Mouse (Mus musculus) midbrain, embryonic 10.5 days (tissue): Measurements from ENCODE around the gene Zfyve9. TPM values are rescaled to one million over a fixed set of nuclear protein-coding genes. Genes with fewer than 3 reads are reported as not detected.
"Not testable (repeated sequence)": the region's sequence is repeated elsewhere in the genome, so short reads cannot be mapped to it uniquely, and the experiment has no call there.

Experiments
- DNase-seq: peaks from one replicate; pipeline ENCODE4 v3.0.0-alpha.2; 2017; ENCODE audit warnings: low spot score
- H3K27ac ChIP-seq: fragments of 300-500 bp; sonication (generic); replicated peaks from 2 replicates; pipeline ENCODE4 v1.5.1; 2016; ENCODE audit warnings: mild to moderate bottlenecking
- H3K27me3 ChIP-seq: fragments of 300-500 bp; sonication (generic); 2 replicates; pipeline ENCODE4 v1.6.1; 2016; ENCODE audit warnings: low read depth, mild to moderate bottlenecking; ENCODE audit not compliant: poor library complexity, severe bottlenecking
- H3K36me3 ChIP-seq: fragments of 300-500 bp; sonication (generic); 2 replicates; pipeline ENCODE4 v1.6.1; 2016; ENCODE audit warnings: mild to moderate bottlenecking, moderate library complexity
- H3K4me1 ChIP-seq: fragments of 300-500 bp; sonication (generic); 2 replicates; pipeline ENCODE4 v1.6.1; 2016
- H3K4me3 ChIP-seq: fragments of 300-500 bp; sonication (generic); 2 replicates; pipeline ENCODE4 v1.5.1; 2016; ENCODE audit warnings: mild to moderate bottlenecking, moderate library complexity
- H3K9me3 ChIP-seq: fragments of 300-500 bp; sonication (generic); replicated peaks from 2 replicates; pipeline ENCODE4 v1.6.1; 2016; ENCODE audit warnings: mild to moderate bottlenecking
- WGBS: fragments of 180-500 bp; shearing (Covaris S2); methylation state at CpG from one replicate; pipeline ENCODE4 v1.1.7; 2016; 5-methylcytosine and 5-hydroxymethylcytosine counted together
- polyA plus RNA-seq: library from polyadenylated mRNA; unstranded; fragments of >200 nt; fragmentation: Nextera tagmentation; extraction: Ambion mirVana; gene quantifications from 2 replicates; pipeline ENCODE4 v1.2.1, GENCODE M21; 2016

The Zfyve9 gene
- polyA plus RNA-seq, 1 experiment from 2014 or later, result 3.9 TPM

DNA sequence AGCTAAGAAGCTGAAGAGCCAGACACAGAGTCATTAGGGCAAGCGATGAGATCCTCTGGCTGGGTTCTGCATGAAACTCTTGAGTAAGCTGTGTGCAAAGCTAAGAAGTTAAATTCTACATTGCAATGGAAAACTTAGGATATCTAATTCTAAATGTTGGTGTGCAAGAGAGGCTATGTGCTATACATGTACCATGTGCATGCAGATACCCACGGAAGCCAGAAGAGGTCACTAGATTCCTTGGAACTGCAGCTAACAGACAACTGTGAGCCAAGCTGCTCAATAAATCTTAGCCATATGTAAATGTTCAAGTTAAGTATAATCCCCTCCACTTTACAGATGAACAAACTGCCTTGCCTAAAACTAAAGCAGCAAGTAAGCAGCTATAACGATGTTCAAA, 83.7 kb downstream of the Zfyve9 start:
- 61% methylated on average over 3 of the region's 3 CpGs for WGBS
- H3K4me1 ChIP-seq, result no peaks in the 10 kb centered on the region
- H3K36me3 ChIP-seq, result peaks cover 4% of the 10 kb centered on the region
- no peak for DNase-seq
- no peak overlapping the region for H3K27ac ChIP-seq
- H3K9me3 ChIP-seq, result no peaks in the 10 kb centered on the region
- H3K4me3 ChIP-seq, result no peak overlapping the region
- H3K27me3 ChIP-seq, result no peaks in the 10 kb centered on the region

DNA sequence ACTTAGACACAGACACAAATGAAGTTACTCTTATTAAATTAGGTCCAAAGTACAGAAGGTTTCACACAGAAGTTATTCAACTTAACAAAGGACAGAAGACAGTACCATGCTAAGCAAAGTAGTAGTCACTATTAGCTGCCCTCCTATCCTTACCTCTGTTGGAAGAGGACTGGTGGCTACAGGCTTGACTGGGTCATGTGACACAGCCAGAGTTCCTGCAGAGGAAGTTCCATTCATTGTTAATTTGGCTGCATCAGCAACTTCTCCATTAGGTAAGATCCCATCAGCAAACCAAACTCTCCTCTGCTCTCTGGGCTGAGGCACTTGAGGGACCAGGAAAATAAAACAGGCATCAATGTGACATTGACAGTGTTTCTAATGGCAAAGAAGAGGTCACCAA, 89.1 kb downstream of the Zfyve9 start:
- Histone ChIP-seq H3K27me3 (no peaks in the 10 kb centered on the region), H3K9me3 (no peaks in the 10 kb centered on the region; the same call in 1 of the 2 replicates)

DNA sequence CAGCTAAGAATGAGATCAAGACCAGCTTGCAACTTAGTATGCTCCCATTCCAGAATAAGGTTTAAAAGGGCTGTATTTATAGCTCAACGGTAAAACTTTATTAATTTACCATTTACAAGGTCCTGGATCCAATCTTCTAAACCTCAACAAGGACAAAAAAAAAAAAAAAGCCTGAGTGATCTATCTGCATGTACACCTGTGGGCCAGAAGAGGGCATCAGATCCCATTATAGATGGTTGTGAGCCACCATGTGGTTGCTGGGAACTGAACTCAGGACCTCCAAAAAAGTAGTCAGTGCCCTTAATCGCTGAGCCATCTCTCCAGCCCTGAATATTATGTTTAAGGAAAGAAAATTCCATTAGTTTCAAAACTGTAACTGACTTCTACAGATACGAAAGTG, 90.1 kb downstream of the Zfyve9 start:
- Histone ChIP-seq H3K36me3 (peaks cover 46% of the 10 kb centered on the region), H3K27ac (no peak overlapping the region), H3K4me1 (no peaks in the 10 kb centered on the region), H3K27me3 (no peaks in the 10 kb centered on the region), H3K9me3 (no peaks in the 10 kb centered on the region; the same call in 1 of the 2 replicates), H3K4me3 (no peak overlapping the region)
- 90% methylated on average over 3 of the region's 3 CpGs for WGBS
- DNase-seq, result no peak

More for the DNA sequence above, 89.1 kb downstream of the Zfyve9 start:
- H3K4me3 ChIP-seq, result no peak overlapping the region
- no peak overlapping the region for H3K27ac ChIP-seq
- DNase-seq, result no peak
- H3K4me1 ChIP-seq, result no peaks in the 10 kb centered on the region
- H3K36me3 ChIP-seq, result peaks cover 44% of the 10 kb centered on the region

DNA sequence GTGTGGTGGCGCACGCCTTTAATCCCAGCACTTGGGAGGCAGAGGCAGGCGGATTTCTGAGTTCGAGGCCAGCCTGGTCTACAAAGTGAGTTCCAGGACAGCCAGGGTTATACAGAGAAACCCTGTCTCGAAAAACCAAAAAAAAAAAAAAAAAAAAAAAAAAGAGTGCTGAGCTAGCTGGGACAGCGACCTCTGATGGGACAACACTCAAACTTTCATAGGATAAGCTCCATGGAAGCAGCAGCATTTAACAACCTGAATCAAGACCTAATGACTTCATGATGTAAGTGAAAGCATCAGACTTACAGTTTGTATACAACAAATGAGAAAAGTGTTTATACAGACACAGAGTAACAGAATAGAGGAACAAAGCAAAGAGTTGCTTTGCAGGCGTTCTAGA, 93.5 kb downstream of the Zfyve9 start:
- H3K36me3 ChIP-seq, result peaks cover 52% of the 10 kb centered on the region
- H3K4me3 ChIP-seq, result not testable (repeated sequence)
- 89% methylated on average over 6 of the region's 7 CpGs for WGBS

DNA sequence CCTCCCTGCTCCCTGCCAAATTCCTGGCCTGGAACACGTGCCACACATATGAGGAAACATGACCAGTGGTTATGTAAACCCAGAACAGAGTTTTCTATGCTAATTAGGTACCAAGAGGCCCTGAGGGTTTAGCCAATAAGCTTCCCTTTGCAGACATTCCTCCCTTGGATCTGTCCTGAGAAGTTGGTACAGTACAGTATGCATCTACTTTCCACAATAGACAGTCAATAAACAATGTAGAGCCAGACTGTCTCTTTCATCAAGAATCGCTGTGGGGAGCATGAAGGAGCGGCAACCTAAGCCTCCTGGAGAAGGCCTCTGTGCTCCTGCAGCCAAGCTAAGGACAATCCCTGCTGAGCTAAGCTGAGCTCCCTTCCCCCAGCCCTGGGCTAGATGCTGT, 94.4 kb downstream of the Zfyve9 start:
- H3K27me3 ChIP-seq, result no peaks in the 10 kb centered on the region
- WGBS, result 64% methylated on average over 3 of the region's 3 CpGs
- peaks cover 52% of the 10 kb centered on the region for H3K36me3 ChIP-seq

More for the DNA sequence above, 93.5 kb downstream of the Zfyve9 start:
- not testable (repeated sequence) for H3K27me3 ChIP-seq, H3K9me3 ChIP-seq, H3K4me1 ChIP-seq, H3K27ac ChIP-seq, DNase-seq

DNA sequence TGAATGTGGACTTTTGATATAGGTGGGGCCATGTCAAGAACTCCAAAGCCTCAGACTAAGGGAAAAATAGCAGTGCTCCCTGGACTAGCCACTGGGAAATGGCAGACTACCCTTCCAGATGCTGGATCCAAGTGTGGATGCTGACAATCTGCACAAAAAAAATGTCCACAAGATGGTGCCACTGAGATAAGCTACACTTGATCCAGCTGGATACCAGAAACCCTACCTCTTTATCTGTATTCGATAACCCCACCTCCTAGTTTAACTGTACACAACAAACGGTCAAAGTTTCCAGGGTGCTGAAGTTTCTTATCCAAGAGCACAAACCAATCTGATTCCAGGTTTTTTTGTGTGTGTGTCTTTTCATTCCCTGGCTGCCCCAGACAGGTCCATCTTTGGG, 116.2 kb downstream of the Zfyve9 start:
- WGBS, result 87% methylated on average over 2 of the region's 2 CpGs
- Histone ChIP-seq H3K36me3 (peaks cover 25% of the 10 kb centered on the region), H3K4me3 (no peak overlapping the region), H3K27ac (no peak overlapping the region), H3K27me3 (no peaks in the 10 kb centered on the region), H3K9me3 (no peaks in the 10 kb centered on the region), H3K4me1 (no peaks in the 10 kb centered on the region)
- DNase-seq, result no peak

More for the DNA sequence above, 94.4 kb downstream of the Zfyve9 start:
- no peak overlapping the region for H3K4me3 ChIP-seq
- H3K4me1 ChIP-seq, result no peaks in the 10 kb centered on the region
- H3K27ac ChIP-seq, result no peak overlapping the region
- no peak for DNase-seq
- H3K9me3 ChIP-seq, result no peaks in the 10 kb centered on the region; the same call in 1 of the 2 replicates

DNA sequence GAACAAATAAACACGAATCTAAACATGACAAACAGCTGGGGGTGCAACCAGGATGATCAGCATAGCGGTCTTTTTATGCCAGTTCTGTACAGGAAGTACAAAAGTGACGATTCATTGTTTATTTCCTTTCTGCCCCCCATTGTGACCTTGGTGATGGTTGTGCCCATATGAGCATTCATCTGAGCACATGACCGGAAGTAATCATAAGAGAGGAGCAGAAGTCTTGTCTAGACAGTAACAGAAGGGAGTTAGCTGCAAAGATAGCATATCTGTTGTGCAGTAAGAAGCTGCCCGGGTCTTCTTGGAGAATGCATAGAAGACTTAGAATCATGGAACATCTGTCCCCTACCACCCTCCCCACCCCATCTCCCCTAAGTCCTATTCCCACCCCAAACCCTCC, 141.8 kb downstream of the Zfyve9 start:
- H3K27me3 ChIP-seq, result no peaks in the 10 kb centered on the region
- no peak overlapping the region for H3K4me3 ChIP-seq
- H3K4me1 ChIP-seq, result peaks cover 8% of the 10 kb centered on the region
- H3K27ac ChIP-seq, result no peak overlapping the region
- no peaks in the 10 kb centered on the region for H3K9me3 ChIP-seq
- WGBS, result 85% methylated on average over 5 of the region's 5 CpGs
- H3K36me3 ChIP-seq, result peaks cover 84% of the 10 kb centered on the region
- DNase-seq, result no peak

DNA sequence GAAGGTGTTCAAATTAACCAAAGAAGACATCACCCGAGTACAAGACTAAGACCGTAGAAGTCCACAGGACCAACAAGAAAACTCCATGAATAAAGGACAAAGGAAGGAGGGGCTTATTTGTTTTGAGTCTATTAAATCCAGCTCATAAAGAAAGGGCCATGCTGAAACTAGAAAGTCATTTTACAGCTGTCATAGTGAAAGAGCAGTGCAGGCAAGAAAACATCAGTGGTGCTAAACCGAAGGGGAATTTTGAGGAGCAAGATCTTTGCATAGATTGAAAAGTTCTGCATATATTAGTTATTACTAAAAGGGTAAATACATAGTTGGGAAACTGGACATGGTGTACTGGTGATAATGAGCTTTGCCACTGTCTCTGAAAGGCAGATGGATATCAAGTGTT, 142.9 kb downstream of the Zfyve9 start:
- peaks cover 86% of the 10 kb centered on the region for H3K36me3 ChIP-seq
- WGBS, result 86% methylated on average over 3 of the region's 3 CpGs

DNA sequence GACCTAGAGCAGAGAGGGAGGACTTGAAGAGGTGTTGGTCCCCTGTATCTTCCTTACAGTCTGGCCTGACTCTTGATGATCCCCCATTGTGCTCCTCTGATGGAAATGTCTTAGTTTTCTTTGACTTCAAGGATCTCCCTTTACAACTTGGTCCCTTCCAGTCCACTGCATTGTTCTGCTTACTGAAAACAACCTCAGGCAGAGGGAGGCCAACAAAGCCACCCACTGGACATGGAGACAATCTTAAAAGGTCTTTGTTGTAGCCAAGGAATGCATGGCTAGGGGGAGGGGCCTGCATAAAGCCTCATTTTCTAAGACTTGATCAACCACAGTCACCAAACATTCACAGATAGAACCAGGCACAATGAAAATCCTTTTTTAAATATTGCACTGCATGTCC, 145.5 kb downstream of the Zfyve9 start:
- Histone ChIP-seq H3K4me3 (no peak overlapping the region), H3K27ac (peak overlapping the region; percentile 68), H3K4me1 (peaks cover 8% of the 10 kb centered on the region), H3K27me3 (no peaks in the 10 kb centered on the region), H3K36me3 (peaks cover 88% of the 10 kb centered on the region), H3K9me3 (no peaks in the 10 kb centered on the region)
- DNase-seq, result no peak

More for the DNA sequence above, 142.9 kb downstream of the Zfyve9 start:
- Histone ChIP-seq H3K27me3 (no peaks in the 10 kb centered on the region), H3K9me3 (no peaks in the 10 kb centered on the region), H3K27ac (no peak overlapping the region), H3K4me1 (peaks cover 8% of the 10 kb centered on the region), H3K4me3 (no peak overlapping the region)
- DNase-seq, result no peak

DNA sequence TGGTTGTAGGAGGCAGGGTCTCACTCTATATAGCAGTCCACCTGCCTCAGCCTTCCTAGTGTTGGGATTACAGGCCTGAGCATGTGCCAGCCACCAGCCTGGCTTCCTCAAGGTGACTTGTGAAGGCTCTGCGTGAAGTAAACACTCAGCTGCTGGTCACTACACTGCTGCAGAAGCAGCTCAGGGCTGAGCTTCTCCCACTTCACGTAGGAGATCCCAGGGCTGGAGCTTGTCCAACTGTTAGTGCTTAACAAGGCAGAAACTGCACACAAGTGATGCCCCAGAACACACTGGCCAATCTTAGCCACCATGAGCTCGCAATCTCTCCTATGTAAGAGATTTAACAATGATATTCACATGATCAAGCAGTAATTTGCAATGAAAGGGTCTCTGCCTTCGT, 145.9 kb downstream of the Zfyve9 start:
- Histone ChIP-seq H3K27me3 (no peaks in the 10 kb centered on the region), H3K27ac (peak overlapping the region; percentile 68), H3K4me3 (no peak overlapping the region), H3K4me1 (peaks cover 8% of the 10 kb centered on the region), H3K9me3 (no peaks in the 10 kb centered on the region), H3K36me3 (peaks cover 92% of the 10 kb centered on the region)
- DNase-seq, result no peak
- WGBS, result 66% methylated on average over 4 of the region's 4 CpGs

DNA sequence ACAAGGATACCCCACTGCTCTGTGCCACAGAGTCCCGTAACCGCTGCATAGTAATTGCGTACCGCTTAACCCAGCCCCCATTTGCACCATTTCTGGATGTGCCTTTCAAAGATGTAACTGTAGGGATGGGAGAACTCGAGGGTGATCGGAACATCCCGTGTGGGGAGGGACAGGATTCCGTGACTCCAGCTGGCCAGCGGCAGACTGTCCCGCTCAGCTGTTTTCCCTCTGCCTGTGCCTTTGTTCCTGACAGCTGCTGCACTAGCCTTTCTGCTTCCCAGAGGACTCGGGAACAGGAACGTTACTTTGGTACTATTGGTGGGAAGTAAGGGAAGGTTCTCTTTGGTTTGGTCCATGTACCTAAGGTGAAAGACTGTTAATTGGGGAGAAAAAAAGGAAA, 146.9 kb downstream of the Zfyve9 start:
- Histone ChIP-seq H3K9me3 (no peaks in the 10 kb centered on the region), H3K4me3 (no peak overlapping the region), H3K27ac (no peak overlapping the region; the same call in 1 of the 2 replicates), H3K4me1 (peaks cover 8% of the 10 kb centered on the region), H3K27me3 (no peaks in the 10 kb centered on the region), H3K36me3 (peaks cover 92% of the 10 kb centered on the region)
- no peak for DNase-seq
- WGBS, result 80% methylated on average over 12 of the region's 12 CpGs

DNA sequence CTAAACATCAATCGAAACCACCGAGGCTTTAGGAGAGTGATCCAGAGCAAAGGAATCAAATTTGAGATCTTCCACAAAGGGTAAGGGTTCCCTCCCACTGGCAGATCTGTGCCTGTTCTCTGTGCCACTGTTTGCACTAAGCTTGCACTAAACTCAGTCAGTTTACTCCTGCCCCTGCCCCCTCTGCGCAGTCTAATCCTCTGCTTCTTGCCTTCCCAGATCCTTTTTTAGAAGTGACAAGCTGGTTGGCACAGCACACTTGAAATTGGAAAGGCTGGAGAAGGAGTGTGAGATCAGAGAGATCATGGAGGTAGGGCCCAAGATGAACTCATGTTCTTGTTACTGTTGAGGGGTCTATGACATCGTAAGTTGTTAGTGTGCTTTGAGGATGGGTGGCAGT, 149.0 kb downstream of the Zfyve9 start:
- Histone ChIP-seq H3K27me3 (no peaks in the 10 kb centered on the region), H3K27ac (no peak overlapping the region), H3K36me3 (peaks cover 97% of the 10 kb centered on the region), H3K9me3 (no peaks in the 10 kb centered on the region), H3K4me1 (peaks cover 8% of the 10 kb centered on the region), H3K4me3 (no peak overlapping the region)
- no peak for DNase-seq
- 95% methylated on average over 4 of the region's 4 CpGs for WGBS

DNA sequence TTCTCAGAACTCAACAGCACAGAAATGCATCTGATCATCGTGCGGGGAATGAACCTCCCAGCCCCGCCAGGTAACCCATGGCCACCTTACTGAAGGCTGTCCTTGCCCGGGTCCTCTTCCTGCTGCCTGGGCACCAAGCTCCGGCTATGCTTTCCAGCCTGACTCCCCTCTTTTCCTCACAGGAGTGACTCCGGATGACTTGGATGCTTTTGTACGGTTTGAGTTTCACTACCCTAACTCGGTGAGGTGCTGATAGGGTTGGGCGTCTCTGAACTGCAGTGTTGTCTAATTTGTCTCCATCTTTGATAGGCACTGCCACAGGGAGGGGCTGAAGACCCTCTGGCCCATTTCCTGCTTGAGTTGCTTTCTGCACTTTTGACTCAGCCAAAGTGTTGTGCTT, 150.5 kb downstream of the Zfyve9 start:
- WGBS, result 93% methylated on average over 9 of the region's 9 CpGs
- Histone ChIP-seq H3K9me3 (no peaks in the 10 kb centered on the region), H3K4me1 (peaks cover 6% of the 10 kb centered on the region), H3K27me3 (no peaks in the 10 kb centered on the region), H3K27ac (no peak overlapping the region), H3K36me3 (peaks cover 99% of the 10 kb centered on the region), H3K4me3 (no peak overlapping the region)
- DNase-seq, result no peak

DNA sequence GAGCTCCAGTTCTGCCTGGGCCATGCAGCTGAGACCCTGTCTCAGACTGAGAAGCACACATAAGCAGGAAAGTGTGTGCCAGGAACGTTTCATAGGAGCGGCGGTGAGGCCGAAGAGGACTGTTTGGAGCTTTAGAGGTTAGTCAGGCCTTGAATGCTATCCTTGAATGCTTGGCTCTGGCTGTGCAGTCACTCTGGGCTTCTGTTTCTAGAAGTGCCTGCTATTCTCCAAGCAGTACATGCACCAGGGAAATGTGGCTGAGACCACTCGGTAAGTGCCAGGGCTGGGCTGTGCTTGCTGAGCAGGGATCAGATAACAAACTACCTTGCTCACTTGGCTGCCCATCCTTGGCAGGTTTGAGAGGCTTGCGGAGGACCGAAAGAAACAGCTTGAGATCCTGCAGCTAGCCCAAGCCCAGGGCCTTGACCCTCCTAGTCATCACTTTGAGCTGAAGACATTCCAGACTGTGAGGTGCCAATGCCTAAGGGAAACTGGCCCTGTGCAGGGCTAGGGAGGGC, 151.2 kb downstream of the Zfyve9 start:
- H3K9me3 ChIP-seq, result no peaks in the 10 kb centered on the region
- DNase-seq, result no peak
- H3K4me3 ChIP-seq, result no peak overlapping the region
- no peak overlapping the region for H3K27ac ChIP-seq
- H3K36me3 ChIP-seq, result peaks cover 99% of the 10 kb centered on the region
- WGBS, result 91% methylated on average over 7 of the region's 7 CpGs
- no peaks in the 10 kb centered on the region for H3K4me1 ChIP-seq
- H3K27me3 ChIP-seq, result no peaks in the 10 kb centered on the region
